Mouse (Mus musculus) forebrain, embryonic 16.5 days (tissue): ENCODE measurements around the gene Clec10a. TPM values are rescaled to one million over a fixed set of nuclear protein-coding genes. Genes with fewer than 3 reads are reported as not detected.

Source experiments
- ATAC-seq: fragments of 200-750 bp; cut with Nextera tagmentation; 2 replicates; pipeline ENCODE4 v1.8.0; 2017; ENCODE audit warnings: mild to moderate bottlenecking, moderate library complexity
- H3K27ac ChIP-seq: fragments of 300-500 bp; sonication (generic); 2 replicates; pipeline ENCODE4 v1.5.1; 2014; ENCODE audit warnings: low read length, control low read depth
- H3K27me3 ChIP-seq: fragments of 300-500 bp; sonication (generic); replicated peaks from 2 replicates; pipeline ENCODE4 v1.6.1; 2014; ENCODE audit warnings: low read length; ENCODE audit not compliant: control insufficient read depth, insufficient read depth
- H3K36me3 ChIP-seq: fragments of 300-500 bp; sonication (generic); 2 replicates; pipeline ENCODE4 v1.6.1; 2014; ENCODE audit not compliant: control insufficient read depth, insufficient read depth
- H3K4me1 ChIP-seq: fragments of 300-500 bp; sonication (generic); replicated peaks from 2 replicates; pipeline ENCODE4 v1.6.1; 2014; ENCODE audit warnings: low read length; ENCODE audit not compliant: control insufficient read depth, insufficient read depth
- H3K4me2 ChIP-seq: fragments of 300-500 bp; sonication (generic); 2 replicates; pipeline ENCODE4 v1.6.1; 2014; ENCODE audit warnings: mild to moderate bottlenecking, low read length, control low read depth
- H3K4me3 ChIP-seq: fragments of 300-500 bp; sonication (generic); replicated peaks from 2 replicates; pipeline ENCODE4 v1.5.1; 2014; ENCODE audit warnings: mild to moderate bottlenecking, low read length, control low read depth
- H3K9ac ChIP-seq: fragments of 300-500 bp; sonication (generic); replicated peaks from 2 replicates; pipeline ENCODE4 v1.6.1; 2014; ENCODE audit warnings: low read depth, low read length, control low read depth
- H3K9me3 ChIP-seq: fragments of 300-500 bp; sonication (generic); 2 replicates; pipeline ENCODE4 v1.6.1; 2016; ENCODE audit warnings: low read length; ENCODE audit not compliant: control insufficient read depth
- WGBS: fragments of 180-500 bp; shearing (Covaris S2); extraction: QIAGEN DNeasy Blood & Tissue Kit; methylation state at CpG from one replicate; pipeline ENCODE4 v1.1.7; 2014; 5-methylcytosine and 5-hydroxymethylcytosine counted together
- polyA plus RNA-seq: library from polyadenylated mRNA; unstranded; fragments of >200 nt; fragmentation: Nextera tagmentation; extraction: Ambion mirVana; gene quantifications from 2 replicates; pipeline ENCODE4 v1.2.1, GENCODE M21; 2015

Clec10a gene
- polyA plus RNA-seq, 1 experiment from 2014 or later, result 0.68 TPM

GRCm38 (mm10) chr11:70177647-70178046 is 21.6 kb downstream of the Clec10a start:
- WGBS, result 68% methylated on average over 8 of the region's 8 CpGs

GRCm38 (mm10) chr11:70178311-70178710 is 22.3 kb downstream of the Clec10a start:
- H3K36me3 ChIP-seq, result no peaks in the 10 kb centered on the region

More at GRCm38 (mm10) chr11:70177647-70178046, 21.6 kb downstream of the Clec10a start:
- Histone ChIP-seq H3K9me3 (no peaks in the 10 kb centered on the region), H3K4me1 (no peaks in the 10 kb centered on the region), H3K4me3 (no peak overlapping the region), H3K36me3 (no peaks in the 10 kb centered on the region), H3K27me3 (no peaks in the 10 kb centered on the region), H3K9ac (no peak overlapping the region), H3K4me2 (no peak overlapping the region), H3K27ac (no peak overlapping the region)
- no peak for ATAC-seq

GRCm38 (mm10) chr11:70178756-70179155 is 22.8 kb downstream of the Clec10a start:
- Histone ChIP-seq H3K4me1 (no peaks in the 10 kb centered on the region), H3K27ac (no peak overlapping the region), H3K9ac (no peak overlapping the region), H3K4me2 (no peak overlapping the region), H3K36me3 (no peaks in the 10 kb centered on the region), H3K4me3 (no peak overlapping the region), H3K27me3 (no peaks in the 10 kb centered on the region), H3K9me3 (no peaks in the 10 kb centered on the region)
- no peak for ATAC-seq
- WGBS, result 80% methylated on average over 11 of the region's 11 CpGs

More at GRCm38 (mm10) chr11:70178311-70178710, 22.3 kb downstream of the Clec10a start:
- Histone ChIP-seq H3K4me3 (no peak overlapping the region), H3K4me1 (no peaks in the 10 kb centered on the region), H3K9ac (no peak overlapping the region), H3K27me3 (no peaks in the 10 kb centered on the region), H3K27ac (no peak overlapping the region), H3K4me2 (no peak overlapping the region), H3K9me3 (no peaks in the 10 kb centered on the region)
- ATAC-seq, result no peak
- 85% methylated on average over 11 of the region's 11 CpGs for WGBS

GRCm38 (mm10) chr11:70179401-70179800 is 23.4 kb downstream of the Clec10a start:
- H3K9ac ChIP-seq, result no peak overlapping the region
- no peaks in the 10 kb centered on the region for H3K4me1 ChIP-seq
- no peaks in the 10 kb centered on the region for H3K9me3 ChIP-seq
- WGBS, result 31% methylated on average over 14 of the region's 14 CpGs
- no peaks in the 10 kb centered on the region for H3K27me3 ChIP-seq
- H3K36me3 ChIP-seq, result no peaks in the 10 kb centered on the region
- no peak overlapping the region for H3K27ac ChIP-seq
- H3K4me2 ChIP-seq, result no peak overlapping the region
- no peak for ATAC-seq
- no peak overlapping the region for H3K4me3 ChIP-seq

- no peak for ATAC-seq
- 89% methylated on average over 4 of the region's 4 CpGs for WGBS
These were observed 24.5 kb downstream of the Clec10a start for GRCm38 (mm10) chr11:70180496-70180895.

GRCm38 (mm10) chr11:70185120-70185519 is 29.1 kb downstream of the Clec10a start:
- Histone ChIP-seq H3K4me3 (no peak overlapping the region), H3K9me3 (no peaks in the 10 kb centered on the region), H3K27me3 (no peaks in the 10 kb centered on the region), H3K9ac (no peak overlapping the region), H3K4me1 (no peaks in the 10 kb centered on the region), H3K27ac (no peak overlapping the region), H3K36me3 (no peaks in the 10 kb centered on the region), H3K4me2 (no peak overlapping the region)
- no peak for ATAC-seq
- 85% methylated on average over 7 of the region's 7 CpGs for WGBS

More at GRCm38 (mm10) chr11:70180496-70180895, 24.5 kb downstream of the Clec10a start:
- Histone ChIP-seq H3K9ac (no peak overlapping the region), H3K27ac (no peak overlapping the region), H3K36me3 (no peaks in the 10 kb centered on the region), H3K4me2 (no peak overlapping the region), H3K4me1 (no peaks in the 10 kb centered on the region), H3K4me3 (no peak overlapping the region), H3K27me3 (no peaks in the 10 kb centered on the region), H3K9me3 (no peaks in the 10 kb centered on the region)

GRCm38 (mm10) chr11:70189319-70190134 is 33.5 kb downstream of the Clec10a start:
- Histone ChIP-seq H3K9ac (no peak overlapping the region), H3K4me2 (no peak overlapping the region), H3K4me3 (no peak overlapping the region), H3K9me3 (no peaks in the 10 kb centered on the region), H3K4me1 (no peaks in the 10 kb centered on the region), H3K36me3 (no peaks in the 10 kb centered on the region), H3K27me3 (no peaks in the 10 kb centered on the region), H3K27ac (no peak overlapping the region)
- 92% methylated on average over 28 of the region's 28 CpGs for WGBS
- no peak for ATAC-seq

GRCm38 (mm10) chr11:70191188-70191587 is 35.2 kb downstream of the Clec10a start:
- WGBS, result 87% methylated on average over 6 of the region's 6 CpGs
- Histone ChIP-seq H3K4me2 (no peak overlapping the region), H3K27ac (no peak overlapping the region), H3K9ac (no peak overlapping the region), H3K9me3 (no peaks in the 10 kb centered on the region), H3K27me3 (no peaks in the 10 kb centered on the region), H3K4me3 (no peak overlapping the region), H3K36me3 (no peaks in the 10 kb centered on the region), H3K4me1 (no peaks in the 10 kb centered on the region)
- ATAC-seq, result no peak

- Histone ChIP-seq H3K36me3 (no peaks in the 10 kb centered on the region), H3K27ac (no peak overlapping the region), H3K4me3 (no peak overlapping the region), H3K9me3 (no peaks in the 10 kb centered on the region), H3K4me1 (no peaks in the 10 kb centered on the region), H3K4me2 (no peak overlapping the region), H3K27me3 (no peaks in the 10 kb centered on the region), H3K9ac (no peak overlapping the region)
- 75% methylated on average over 4 of the region's 4 CpGs for WGBS
- no peak for ATAC-seq
These were observed 36.2 kb downstream of the Clec10a start for GRCm38 (mm10) chr11:70192157-70192556.
